Mouse (Mus musculus) retina, postnatal 7 days (tissue): ENCODE measurements around the gene Fgd5.
"Not testable (repeated sequence)": the region's sequence is repeated elsewhere in the genome, so short reads cannot be mapped to it uniquely, and the experiment has no call there.

Experiments
- DNase-seq: peaks from one replicate; pipeline ENCODE4 v3.0.0-alpha.2; 2012; ENCODE audit warnings: low read depth, low spot score

Fgd5 gene

GRCm38 (mm10) chr6:92065721-92066496 is 87.2 kb downstream of the Fgd5 start:
- peak; percentile 19 for DNase-seq

GRCm38 (mm10) chr6:92067146-92067790 is 88.6 kb downstream of the Fgd5 start:
- DNase-seq, result peak; percentile 76

DNA sequence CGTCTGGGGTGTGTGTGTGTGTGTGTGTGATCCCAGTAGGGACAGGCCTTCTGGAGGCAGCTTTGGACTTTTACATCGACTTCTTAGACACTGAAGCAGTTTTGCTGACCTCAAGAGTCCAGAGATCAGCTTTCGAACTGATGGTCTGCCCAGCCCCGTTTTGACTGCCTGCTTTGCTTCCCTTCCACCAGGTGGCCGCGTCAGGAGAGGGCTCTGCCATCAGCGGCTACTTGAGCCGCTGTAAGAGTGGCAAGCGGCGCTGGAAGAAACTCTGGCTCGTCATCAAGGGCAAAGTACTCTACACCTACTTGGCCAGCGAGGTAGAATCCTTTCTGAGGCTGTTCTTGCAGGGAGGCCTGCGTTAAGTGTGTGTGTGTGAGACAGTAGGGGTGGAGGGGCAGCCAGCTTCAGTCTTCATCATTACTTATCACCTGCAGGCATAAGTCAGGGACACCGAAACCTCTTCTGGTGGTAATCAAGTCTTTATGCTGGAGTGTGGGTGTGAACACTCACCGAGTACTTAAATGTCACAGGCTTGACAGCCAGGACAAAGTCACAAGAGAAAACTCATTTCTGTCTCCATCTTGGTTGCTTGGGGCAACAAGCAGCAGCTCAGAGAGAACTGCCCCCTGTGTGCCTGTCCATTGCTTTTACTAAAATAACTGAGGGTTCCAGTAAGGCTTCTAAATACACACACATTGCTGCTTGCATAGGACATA is 92.6 kb downstream of the Fgd5 start:
- DNase-seq, result no peak

DNA sequence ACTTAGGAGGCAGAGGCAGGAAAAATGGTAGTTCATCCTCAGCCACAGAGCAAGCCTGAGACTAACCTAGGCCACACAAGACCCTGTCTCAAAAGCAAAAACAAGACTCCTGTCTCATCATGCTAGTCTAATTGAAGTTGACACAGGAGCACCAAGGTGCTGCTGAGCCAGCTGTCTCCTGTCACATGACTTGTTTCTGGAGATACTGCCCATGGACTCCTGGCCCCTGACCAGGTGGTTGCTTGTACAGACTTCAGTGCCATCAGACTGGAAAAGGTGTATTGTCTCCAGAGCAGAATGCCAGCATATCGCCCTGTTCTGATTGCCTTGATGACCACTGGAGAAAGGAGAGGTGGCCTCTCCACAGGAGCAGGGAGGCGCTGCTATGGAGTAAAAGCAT is 102.1 kb downstream of the Fgd5 start:
- DNase-seq, result no peak

GRCm38 (mm10) chr6:92082756-92083155 is 104.1 kb downstream of the Fgd5 start:
- DNase-seq, result no peak

- no peak for DNase-seq
These were observed 106.3 kb downstream of the Fgd5 start for GRCm38 (mm10) chr6:92084932-92085331.

DNA sequence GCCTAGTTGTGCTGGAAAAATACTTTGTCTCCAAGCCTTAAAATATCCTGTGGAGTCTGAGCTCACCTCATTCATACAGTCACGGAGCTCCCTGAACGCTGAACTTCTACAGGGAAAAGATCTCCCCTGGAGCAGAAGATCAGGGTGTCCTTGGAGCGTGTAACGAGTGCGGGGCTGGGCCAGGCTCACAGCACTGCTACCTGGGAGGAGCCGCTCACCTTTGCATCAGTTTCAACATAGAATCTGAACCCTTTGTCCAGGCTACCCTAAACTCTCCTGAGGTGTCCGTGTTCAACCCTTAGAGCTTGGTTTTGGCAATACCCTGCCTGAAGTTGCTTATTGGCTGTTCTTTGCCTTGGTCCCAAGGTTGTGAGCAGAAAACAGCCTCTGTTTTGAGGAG is 110.5 kb downstream of the Fgd5 start:
- DNase-seq, result not testable (repeated sequence)

DNA sequence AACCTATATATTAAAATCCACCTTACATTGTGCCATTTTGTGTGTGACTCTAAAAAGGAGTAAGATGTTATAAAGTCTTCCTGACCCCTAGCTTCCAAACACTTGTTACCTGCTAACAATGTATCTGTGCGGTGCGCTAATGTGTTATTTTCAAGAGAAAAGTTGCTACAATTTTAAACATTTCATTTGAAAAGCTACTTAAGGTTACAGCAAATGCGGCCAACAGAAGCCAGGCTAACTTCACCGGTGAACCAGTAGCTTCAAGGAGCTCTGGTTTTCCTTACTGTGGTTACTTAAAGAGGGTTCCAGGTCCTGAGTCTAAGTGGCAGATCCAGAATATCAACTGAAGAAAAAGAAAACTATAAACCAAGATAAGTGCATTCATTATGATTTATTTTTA is 111.3 kb downstream of the Fgd5 start:
- no peak for DNase-seq

- DNase-seq, result no peak
These were observed 111.8 kb downstream of the Fgd5 start for GRCm38 (mm10) chr6:92090497-92090896.

GRCm38 (mm10) chr6:92091130-92091591 is 112.5 kb downstream of the Fgd5 start, which contains the start of gene Nr2c2:
Gene Nr2c2 (plus strand): TSS chr6:92091390.
- peak; percentile 64 for DNase-seq

GRCm38 (mm10) chr6:92091767-92092489 is 113.2 kb downstream of the Fgd5 start:
- DNase-seq, result peak; percentile 95

GRCm38 (mm10) chr6:92092737-92093136 is 114.1 kb downstream of the Fgd5 start:
- no peak for DNase-seq

DNA sequence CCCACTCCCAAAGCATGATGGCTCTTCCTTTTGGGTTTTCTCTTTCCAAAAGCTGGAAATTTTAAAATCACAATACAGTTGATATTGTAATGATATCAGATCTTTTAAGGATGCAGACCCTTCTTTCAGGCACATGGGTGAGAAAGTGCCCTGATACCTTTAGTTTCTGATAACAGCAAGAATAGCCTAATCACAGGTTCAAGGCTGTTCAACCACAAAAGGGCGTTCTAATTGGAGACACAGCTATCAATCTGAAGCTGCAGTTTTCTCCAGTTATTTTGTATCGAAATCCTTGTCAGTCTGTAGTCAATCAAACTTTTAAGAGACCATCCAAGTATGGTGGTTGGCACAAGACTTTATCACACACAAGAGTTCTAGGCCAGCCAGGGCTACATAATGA is 115.2 kb downstream of the Fgd5 start:
- no peak for DNase-seq

- no peak for DNase-seq
These were observed 122.1 kb downstream of the Fgd5 start for GRCm38 (mm10) chr6:92100679-92101360.

GRCm38 (mm10) chr6:92124547-92124946 is 145.9 kb downstream of the Fgd5 start:
- DNase-seq, result no peak
